Mouse (Mus musculus): ENCODE results near the gene Dlx1.

DNA sequence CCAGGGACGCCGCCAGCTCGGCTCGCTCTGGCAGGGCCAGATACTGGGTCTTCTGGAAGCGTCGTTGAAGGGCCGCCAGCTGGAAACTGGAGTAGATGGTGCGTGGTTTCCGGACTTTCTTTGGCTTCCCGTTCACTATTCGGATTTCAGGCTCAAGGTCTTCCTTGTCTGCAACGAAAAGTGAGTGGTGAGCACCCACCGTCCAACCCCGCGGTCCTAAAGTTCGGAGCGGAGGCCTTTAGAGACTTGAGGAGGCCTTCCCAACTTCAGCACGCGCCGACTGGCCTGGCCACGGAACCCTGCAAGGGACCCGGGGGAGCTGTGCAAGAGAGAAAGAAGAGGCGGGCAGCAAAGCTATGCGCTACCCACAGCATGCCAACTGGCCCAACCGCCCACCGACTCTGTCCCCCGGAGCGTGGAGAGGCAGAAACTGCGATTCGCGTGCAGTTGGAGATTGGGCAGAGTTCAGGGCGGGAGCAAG lies 17.5 kb downstream of the Dlx1 start:
- TF ChIP-seq ZC3H11A (IDR thresholded peaks at IDR 0.05; ENCODE audit: low read depth, low read length) = no peak
- no peak for TF ChIP-seq POLR2A (IDR thresholded peaks at IDR 0.05; ENCODE audit: low read depth, low read length)
- TF ChIP-seq UBTF (IDR thresholded peaks at IDR 0.05; ENCODE audit: low read depth, low read length) = no peak
- no peak for TF ChIP-seq ZMIZ1 (IDR thresholded peaks at IDR 0.05; ENCODE audit: low read depth, low read length)
- TF ChIP-seq SIN3A (IDR thresholded peaks at IDR 0.05; ENCODE audit: low read length) = no peak
- TF ChIP-seq EP300 (IDR thresholded peaks at IDR 0.05; ENCODE audit: low read length) = no peak
- no peak for TF ChIP-seq CTCF (conservative IDR thresholded peaks at IDR 0.05 in 1 of 2, IDR thresholded peaks at IDR 0.05 in 1 of 2; ENCODE audit: low read depth in 2 of 2, low read length in 2 of 2)
- no peak for TF ChIP-seq E2F4 (IDR thresholded peaks at IDR 0.05; ENCODE audit: insufficient replicate concordance, low read depth, low read length)
- no peak for TF ChIP-seq MYC (IDR thresholded peaks at IDR 0.05; ENCODE audit: low read depth, low read length)
- no peak for TF ChIP-seq JUN (IDR thresholded peaks at IDR 0.05; ENCODE audit: insufficient read depth, low read depth, low read length)
- TF ChIP-seq MAX (IDR thresholded peaks at IDR 0.05; ENCODE audit: low read length) = no peak
